Mouse (Mus musculus) kidney, adult 11 months (tissue): ENCODE measurements around the gene Acvr1b.
A peak's percentile ranks its signal among the peaks of the same experiment; 100 is the strongest.

Experiments
- DNase-seq: peaks from one replicate; pipeline ENCODE4 v3.0.0; 2022

Gene Acvr1b

GRCm38 (mm10) chr15:101200777-101201295, 27.0 kb downstream of the Acvr1b start:
- DNase-seq: no peak

DNA sequence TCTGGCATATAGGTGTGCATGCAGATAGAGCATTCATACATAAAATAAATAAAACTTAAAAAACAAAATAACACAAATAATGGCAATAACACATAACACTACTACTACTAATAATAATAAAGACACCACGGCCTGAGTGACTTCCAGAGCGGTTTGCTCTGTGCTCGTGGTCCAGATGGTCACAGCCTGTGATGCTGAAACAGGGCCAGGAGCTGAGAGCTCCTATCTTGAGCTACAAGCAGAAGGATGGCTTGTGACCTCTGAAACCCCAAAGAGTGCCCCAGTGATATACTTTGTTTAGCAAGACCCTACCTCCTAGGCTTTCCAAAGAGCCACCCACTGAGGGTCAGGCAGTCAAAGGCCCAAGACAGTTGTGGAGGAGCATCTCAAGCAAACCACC, 27.5 kb downstream of the Acvr1b start:
- DNase-seq: no peak

DNA sequence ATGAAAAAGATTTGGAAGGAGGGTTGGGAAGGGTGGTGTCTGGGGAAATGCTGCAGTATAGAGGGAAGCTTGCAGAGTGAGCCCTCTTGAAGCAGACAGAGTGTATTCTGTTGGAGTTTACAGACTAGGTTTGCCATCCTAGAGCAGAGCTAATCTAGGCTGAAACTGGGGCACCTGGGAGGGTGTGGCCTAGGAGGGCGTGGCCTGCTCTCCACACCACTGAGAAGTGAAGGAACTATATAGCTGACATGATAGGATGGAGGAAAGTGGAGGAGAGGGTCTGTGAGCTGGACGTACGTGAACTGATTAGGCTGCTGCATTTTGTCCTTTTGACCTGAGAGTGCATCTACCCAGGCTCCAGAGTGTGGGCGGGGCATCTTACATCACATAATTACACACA, 29.8 kb downstream of the Acvr1b start:
- no peak for DNase-seq

GRCm38 (mm10) chr15:101204781-101205180, 30.9 kb downstream of the Acvr1b start:
- no peak for DNase-seq

- DNase-seq: peak; percentile 50
Observed at GRCm38 (mm10) chr15:101210228-101210627, 36.4 kb downstream of the Acvr1b start.

DNA sequence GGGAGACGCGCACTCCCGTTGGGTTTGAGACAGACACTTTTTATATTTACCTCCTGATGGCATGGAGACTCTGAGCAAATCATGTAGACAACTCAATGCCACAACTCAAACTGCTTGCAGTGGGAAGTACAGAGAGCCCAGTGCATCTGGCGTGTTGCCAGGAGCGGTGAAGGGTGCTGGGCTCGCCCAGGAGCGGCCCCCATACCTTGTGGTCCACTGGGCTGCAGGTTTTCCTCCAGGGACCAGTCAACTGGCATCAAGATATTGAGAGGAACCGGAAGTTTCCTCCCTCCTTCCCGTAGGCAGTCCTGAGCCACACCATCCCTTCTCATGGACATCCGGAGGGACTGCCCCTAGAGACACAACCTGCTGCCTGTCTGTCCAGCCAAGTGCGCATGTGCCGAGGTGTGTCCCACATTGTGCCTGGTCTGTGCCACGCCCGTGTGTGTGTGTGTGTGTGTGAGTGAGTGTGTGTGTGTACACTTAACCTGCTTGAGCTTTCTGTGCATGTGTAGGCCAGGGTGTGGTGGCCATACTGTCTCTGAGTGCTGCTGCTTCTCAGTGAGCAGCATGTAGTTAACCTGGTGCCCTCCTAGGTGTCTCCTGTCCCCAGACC, 37.2 kb downstream of the Acvr1b start:
- no peak for DNase-seq

GRCm38 (mm10) chr15:101212435-101212834, 38.6 kb downstream of the Acvr1b start:
- peak; percentile 87 for DNase-seq

- DNase-seq: no peak
Observed at GRCm38 (mm10) chr15:101215136-101215535, 41.3 kb downstream of the Acvr1b start.

DNA sequence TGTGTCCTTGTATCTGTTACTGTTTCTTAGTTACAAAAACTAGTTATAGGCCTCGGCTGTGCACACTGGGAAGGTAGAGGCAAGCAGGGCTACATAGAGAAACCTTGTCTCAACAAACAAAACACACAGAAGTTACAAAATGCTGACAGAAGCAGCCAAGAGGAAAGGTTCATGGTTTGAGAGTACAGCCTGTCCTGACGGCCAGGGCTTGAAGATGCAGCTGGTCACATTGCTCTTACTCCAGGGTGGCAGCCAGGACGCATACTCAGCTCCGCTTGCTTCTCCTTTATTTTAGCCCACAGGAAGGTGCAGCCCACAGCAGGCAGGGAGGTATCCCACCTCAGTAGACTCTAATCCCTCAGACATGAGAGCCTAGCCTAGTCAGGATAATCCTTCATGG, 42.2 kb downstream of the Acvr1b start:
- no peak for DNase-seq

DNA sequence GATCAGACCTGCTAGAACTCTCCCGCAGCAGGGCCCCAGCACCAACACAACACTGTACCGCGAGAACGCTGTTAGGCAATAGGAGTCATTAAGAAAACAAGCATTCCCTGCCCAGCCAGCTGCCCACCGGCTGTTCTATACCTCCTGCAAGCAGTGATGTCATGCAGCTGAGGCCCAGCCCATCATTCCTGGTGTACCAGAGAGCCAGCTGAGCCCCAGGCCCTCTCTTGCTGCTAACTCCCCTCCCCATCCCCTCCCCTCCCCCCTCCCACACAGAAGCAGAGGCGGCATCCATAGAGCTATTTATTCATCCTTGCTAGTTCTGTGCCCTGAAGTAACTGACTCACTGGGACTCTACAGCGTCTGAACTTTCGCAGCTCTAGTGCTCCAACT, 47.0 kb downstream of the Acvr1b start:
- no peak for DNase-seq

- peak; percentile 84 for DNase-seq
Observed at GRCm38 (mm10) chr15:101221298-101222104, 47.6 kb downstream of the Acvr1b start.

GRCm38 (mm10) chr15:101222897-101223482, 49.1 kb downstream of the Acvr1b start:
- no peak for DNase-seq

- no peak for DNase-seq
Observed at GRCm38 (mm10) chr15:101223596-101223995, 49.7 kb downstream of the Acvr1b start.

- peak; percentile 82 for DNase-seq
Observed at GRCm38 (mm10) chr15:101224006-101224906, 50.4 kb downstream of the Acvr1b start, which contains the start of gene Grasp. Gene Grasp, plus strand, starts transcription at chr15:101224188.

DNA sequence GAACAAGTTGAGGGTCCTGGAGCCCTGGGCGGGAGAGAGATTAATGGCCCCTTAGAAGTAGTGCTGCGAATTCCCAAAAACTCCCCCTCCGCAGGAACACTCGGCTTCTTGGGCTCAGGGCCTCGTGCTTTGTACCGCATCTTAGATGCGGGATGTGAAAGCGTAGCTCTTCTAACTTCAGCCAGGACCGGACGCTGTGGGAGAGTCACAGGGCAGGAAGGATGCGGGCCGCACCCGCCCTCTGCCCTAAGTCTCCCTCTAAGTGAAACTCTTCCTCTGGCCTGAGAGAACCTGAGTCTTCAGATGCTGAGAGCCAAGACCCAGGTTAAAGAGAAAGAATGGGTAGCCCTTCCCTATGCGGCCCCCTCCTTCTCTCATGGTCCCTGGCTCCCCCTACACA, 51.1 kb downstream of the Acvr1b start:
- DNase-seq: peak; percentile 36

- peak; percentile 73 for DNase-seq
Observed at GRCm38 (mm10) chr15:101227971-101228370, 54.1 kb downstream of the Acvr1b start.

GRCm38 (mm10) chr15:101228866-101229590, 55.2 kb downstream of the Acvr1b start:
- DNase-seq: peak; percentile 31

DNA sequence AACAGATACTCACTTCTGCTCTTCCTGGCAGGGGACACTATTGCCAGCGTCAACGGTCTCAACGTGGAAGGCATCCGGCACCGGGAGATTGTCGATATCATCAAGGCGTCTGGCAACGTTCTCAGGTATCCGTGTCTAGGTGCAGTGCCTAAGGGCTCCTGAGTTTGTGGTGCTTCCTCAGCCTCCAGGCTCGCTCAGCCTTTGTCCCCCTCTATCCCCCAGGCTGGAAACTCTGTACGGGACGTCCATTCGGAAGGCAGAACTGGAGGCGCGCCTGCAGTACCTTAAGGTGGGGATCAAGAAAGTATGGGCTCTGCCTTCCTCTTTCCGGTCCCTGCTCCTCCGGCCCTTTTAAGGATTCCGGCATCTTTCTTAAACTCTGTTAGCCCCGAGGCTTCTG, 56.6 kb downstream of the Acvr1b start:
- DNase-seq: no peak

- peak; percentile 38 for DNase-seq
Observed at GRCm38 (mm10) chr15:101230995-101231647, 57.3 kb downstream of the Acvr1b start.

DNA sequence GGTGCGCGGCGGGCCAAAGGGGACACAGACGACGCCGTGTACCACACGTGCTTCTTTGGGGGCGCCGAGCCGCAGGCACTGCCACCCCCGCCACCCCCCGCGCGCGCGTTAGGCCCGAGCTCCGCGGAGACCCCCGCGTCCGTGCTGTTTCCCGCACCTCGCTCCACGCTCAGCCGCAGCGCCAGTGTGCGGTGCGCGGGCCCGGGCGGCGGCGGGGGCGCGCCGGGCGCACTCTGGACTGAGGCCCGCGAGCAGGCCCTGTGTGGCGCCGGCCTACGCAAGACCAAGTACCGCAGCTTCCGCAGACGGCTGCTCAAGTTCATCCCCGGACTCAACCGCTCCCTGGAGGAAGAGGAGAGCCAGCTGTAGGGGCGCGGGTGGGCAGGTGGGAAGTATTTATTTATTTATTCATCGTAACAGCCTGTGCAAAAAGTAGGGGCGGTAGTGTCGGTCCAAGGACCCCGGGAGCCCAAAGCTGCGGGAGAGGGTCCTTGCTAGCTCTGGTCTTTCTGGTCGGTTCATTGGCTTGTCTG, 57.8 kb downstream of the Acvr1b start:
- DNase-seq: no peak

- DNase-seq: no peak
Observed at GRCm38 (mm10) chr15:101232607-101233006, 58.7 kb downstream of the Acvr1b start.
